Mouse (Mus musculus) heart, postnatal 0 days (tissue): ENCODE data around the gene Kel. TPM values are rescaled to one million over a fixed set of nuclear protein-coding genes. Genes with fewer than 3 reads are reported as not detected.

Source experiments
- ATAC-seq: fragments of 200-750 bp; cut with Nextera tagmentation; 2 replicates; pipeline ENCODE4 v1.8.0; 2017; ENCODE audit warnings: low read depth, moderate number of reproducible peaks, moderate library complexity; ENCODE audit not compliant: insufficient read depth
- DNase-seq: peaks from one replicate; pipeline ENCODE4 v3.0.0-alpha.2; 2016; ENCODE audit warnings: low spot score
- H3K27ac ChIP-seq: fragments of 300-500 bp; sonication (generic); 2 replicates; pipeline ENCODE4 v1.5.1; 2014; ENCODE audit warnings: low read depth, mild to moderate bottlenecking
- H3K27me3 ChIP-seq: fragments of 300-500 bp; sonication (generic); 2 replicates; pipeline ENCODE4 v1.6.1; 2014; ENCODE audit warnings: low read length, mixed read lengths; ENCODE audit not compliant: control insufficient read depth, insufficient read depth
- H3K36me3 ChIP-seq: fragments of 300-500 bp; sonication (generic); replicated peaks from 2 replicates; pipeline ENCODE4 v1.6.1; 2014; ENCODE audit warnings: low read length, mixed read lengths; ENCODE audit not compliant: control insufficient read depth, insufficient read depth
- H3K4me1 ChIP-seq: fragments of 300-500 bp; sonication (generic); 2 replicates; pipeline ENCODE4 v1.6.1; 2014; ENCODE audit warnings: antibody characterized with exemption; ENCODE audit not compliant: control insufficient read depth, insufficient read depth
- H3K4me2 ChIP-seq: fragments of 300-500 bp; sonication (generic); 2 replicates; pipeline ENCODE4 v1.6.1; 2014; ENCODE audit warnings: low read depth, mild to moderate bottlenecking, low read length, moderate library complexity
- H3K4me3 ChIP-seq: fragments of 300-500 bp; sonication (generic); 2 replicates; pipeline ENCODE4 v1.5.1; 2014; ENCODE audit warnings: low read depth, low read length
- H3K9ac ChIP-seq: fragments of 300-500 bp; sonication (generic); replicated peaks from 2 replicates; pipeline ENCODE4 v1.6.1; 2014; ENCODE audit warnings: low read depth, low read length, mixed read lengths
- H3K9me3 ChIP-seq: fragments of 300-500 bp; sonication (generic); replicated peaks from 2 replicates; pipeline ENCODE4 v1.6.1; 2016; ENCODE audit warnings: low read length; ENCODE audit not compliant: control insufficient read depth
- CTCF ChIP-seq: IDR thresholded peaks from 2 replicates; pipeline ENCODE4 v1.5.1; 2016; ENCODE audit warnings: antibody characterized with exemption, control low read depth, low read depth
- EP300 ChIP-seq: IDR thresholded peaks from 2 replicates; pipeline ENCODE4 v1.6.1; 2016; ENCODE audit warnings: antibody characterized with exemption, low read depth
- WGBS: fragments of 180-500 bp; shearing (Covaris S2); extraction: QIAGEN DNeasy Blood & Tissue Kit; methylation state at CpG from one replicate; pipeline ENCODE4 v1.1.7; 2014; 5-methylcytosine and 5-hydroxymethylcytosine counted together
- polyA plus RNA-seq: library from polyadenylated mRNA; unstranded; fragments of >200 nt; fragmentation: Nextera tagmentation; extraction: Ambion mirVana; gene quantifications from 2 replicates; pipeline ENCODE4 v1.2.1, GENCODE M21; 2015
- total RNA-seq: library from RNA; depleted of rRNA; stranded (reverse); fragments of >200 nt; gene quantifications from 2 replicates; pipeline ENCODE4 v1.2.3, GENCODE M21; 2014; ENCODE audit warnings: low replicate concordance; rRNA removed

The Kel gene
- total and polyA plus RNA-seq, 2 experiments from 2014 or later: 0.14 to 2.1 TPM

DNA sequence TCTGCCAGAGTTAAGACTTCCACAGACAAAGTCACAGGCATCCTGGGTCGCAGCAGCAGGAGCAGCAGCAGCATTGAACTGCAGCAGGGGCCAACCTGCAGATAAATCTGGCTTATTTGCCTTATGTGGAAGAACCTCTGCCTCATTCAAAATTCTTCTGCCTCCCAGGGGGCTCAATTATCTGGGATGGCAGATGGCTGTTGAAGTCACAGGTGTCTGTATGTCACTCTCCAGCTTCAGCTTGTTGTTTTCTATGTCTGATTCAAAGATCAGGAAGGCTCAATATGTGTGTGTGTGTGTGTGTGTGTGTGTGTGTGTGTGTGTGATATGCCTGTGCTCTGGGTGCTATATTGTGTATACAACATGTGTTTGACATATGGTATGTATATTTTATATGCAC lies 66.7 kb downstream of the Kel start:
- TF ChIP-seq EP300: no peak
- TF ChIP-seq CTCF: no peak
- Histone ChIP-seq H3K27ac (no peak overlapping the region), H3K27me3 (no peaks in the 10 kb centered on the region), H3K4me1 (no peaks in the 10 kb centered on the region), H3K9me3 (no peaks in the 10 kb centered on the region), H3K4me3 (no peak overlapping the region), H3K36me3 (no peaks in the 10 kb centered on the region), H3K4me2 (no peak overlapping the region), H3K9ac (no peak overlapping the region)
- 16% methylated on average over 1 of the region's 1 CpGs for WGBS
- DNase-seq (no peak), ATAC-seq (no peak)

Other genes with a start within 250 kb of the Kel start
- gene Prss1, start 245.4 kb downstream of the Kel start, total RNA-seq: not detected in 2 replicates
- not detected in 2 replicates for gene Prss1, start 245.4 kb downstream of the Kel start, polyA plus RNA-seq
- gene Prss2, start 182.6 kb downstream of the Kel start, total RNA-seq: not detected in 2 replicates
- gene Prss2, start 182.6 kb downstream of the Kel start, polyA plus RNA-seq: not detected in 2 replicates
- 2.1 and 5.6 TPM in 2 replicates for gene Ephb6, start 98.9 kb downstream of the Kel start, total RNA-seq
- gene Ephb6, start 98.9 kb downstream of the Kel start, polyA plus RNA-seq: 1.8 and 2.3 TPM in 2 replicates
- not detected in 2 replicates for gene Trpv6, start 67.9 kb downstream of the Kel start, total RNA-seq
- not detected in 2 replicates for gene Trpv6, start 67.9 kb downstream of the Kel start, polyA plus RNA-seq
- not detected in 2 replicates for gene Trpv5, start 23.6 kb downstream of the Kel start, total RNA-seq
- not detected in 2 replicates for gene Trpv5, start 23.6 kb downstream of the Kel start, polyA plus RNA-seq
- not detected in 2 replicates for gene Llcfc1, start 19.9 kb downstream of the Kel start, total RNA-seq
- not detected in 2 replicates for gene Llcfc1, start 19.9 kb downstream of the Kel start, polyA plus RNA-seq
- not detected in 2 replicates for gene Olfr459, start 70.8 kb upstream of the Kel start, total RNA-seq
- gene Olfr459, start 70.8 kb upstream of the Kel start, polyA plus RNA-seq: not detected in 2 replicates
- not detected in 2 replicates for gene Pip, start 143.2 kb upstream of the Kel start, total RNA-seq
- gene Pip, start 143.2 kb upstream of the Kel start, polyA plus RNA-seq: not detected in 2 replicates
- gene Sval2, start 148.7 kb upstream of the Kel start, total RNA-seq: not detected in 2 replicates
- gene Sval2, start 148.7 kb upstream of the Kel start, polyA plus RNA-seq: not detected in 2 replicates
- gene Sval1, start 247.3 kb upstream of the Kel start, total RNA-seq: not detected in 2 replicates
- not detected in 2 replicates for gene Sval1, start 247.3 kb upstream of the Kel start, polyA plus RNA-seq